ENCODE assay signal across 10 mouse cellular contexts in genomic region chr13:34724831-34725592, GRCm38 (mm10). TPM values are rescaled to one million over a fixed set of nuclear protein-coding genes. Genes with fewer than 3 reads are reported as not detected.
DNase-seq lines count a peak whose midpoint lies in the region; ATAC-seq lines count a peak whose summit lies in the region.
"Had no signal": no experiment of that assay in that cellular context is flagged by ENCODE, and none has a peak within 500 bp of the region (broad histone marks: within the 10 kb centered on the region; RNA-seq: fewer than 3 reads in every experiment).

No protein-coding gene starts in this region.

- H3K9me3 ChIP-seq in forebrain, embryonic 10.5 days, result no peaks in the 10 kb centered on the region
- no peaks in the 10 kb centered on the region for H3K9me3 ChIP-seq in forebrain, embryonic 16.5 days (ENCODE audit: control insufficient read depth, low read length)
- no peaks in the 10 kb centered on the region for H3K9me3 ChIP-seq in midbrain, embryonic 10.5 days (replicated peaks)
- no peaks in the 10 kb centered on the region for H3K9me3 ChIP-seq in midbrain, embryonic 15.5 days
- 0 out of 2 replicates have a peak, but pooled peaks cover 3% of the 10 kb centered on the region for H3K9me3 ChIP-seq in limb, embryonic 13.5 days

- intact Hi-C loops in left cerebral cortex, postnatal 4 days (cut with DNase I), result no loop called here

- no peak for ATAC-seq in forebrain, embryonic 16.5 days
- no peak for ATAC-seq in midbrain, embryonic 15.5 days (replicated peaks)
- peak; percentile 56 for ATAC-seq in limb, embryonic 13.5 days (ENCODE audit: low FRiP score, low read depth)

- no peak overlapping the region for H3K4me2 ChIP-seq in forebrain, embryonic 16.5 days (ENCODE audit: low read length)
- H3K4me2 ChIP-seq in midbrain, embryonic 15.5 days, result no peak overlapping the region
- H3K4me2 ChIP-seq in limb, embryonic 13.5 days (replicated peaks), result no peak overlapping the region

- no peak overlapping the region for H3K4me3 ChIP-seq in forebrain, embryonic 10.5 days
- H3K4me3 ChIP-seq in forebrain, embryonic 16.5 days (replicated peaks; ENCODE audit: low read length), result no peak overlapping the region
- H3K4me3 ChIP-seq in midbrain, embryonic 10.5 days, result no peak overlapping the region
- H3K4me3 ChIP-seq in midbrain, embryonic 15.5 days, result no peak overlapping the region
- H3K4me3 ChIP-seq in limb, embryonic 13.5 days, result no peak overlapping the region

- 79% methylated on average over 8 of the region's 8 CpGs for WGBS in forebrain, embryonic 10.5 days
- WGBS in forebrain, embryonic 16.5 days, result 87% methylated on average over 8 of the region's 8 CpGs
- WGBS in midbrain, embryonic 10.5 days, result 84% methylated on average over 8 of the region's 8 CpGs
- 81% methylated on average over 8 of the region's 8 CpGs for WGBS in midbrain, embryonic 15.5 days
- 64% methylated on average over 8 of the region's 8 CpGs for WGBS in limb, embryonic 13.5 days

- H3K4me1 ChIP-seq in forebrain, embryonic 10.5 days, result peaks cover 19% of the 10 kb centered on the region
- peaks cover 5% of the 10 kb centered on the region; the same call in 1 of the 2 replicates for H3K4me1 ChIP-seq in forebrain, embryonic 16.5 days (replicated peaks; ENCODE audit: control insufficient read depth, insufficient read depth, low read length)
- peaks cover 19% of the 10 kb centered on the region for H3K4me1 ChIP-seq in midbrain, embryonic 10.5 days
- H3K4me1 ChIP-seq in midbrain, embryonic 15.5 days, result no peaks in the 10 kb centered on the region
- peaks cover 29% of the 10 kb centered on the region for H3K4me1 ChIP-seq in limb, embryonic 13.5 days

- no peak overlapping the region for H3K9ac ChIP-seq in forebrain, embryonic 16.5 days (replicated peaks; ENCODE audit: low read depth, low read length)
- no peak overlapping the region for H3K9ac ChIP-seq in midbrain, embryonic 15.5 days
- H3K9ac ChIP-seq in limb, embryonic 13.5 days, result no peak overlapping the region

- DNase-seq in forebrain, embryonic 10.5 days (ENCODE audit: extremely low spot score, low spot score), result peak; percentile 17
- no peak for DNase-seq in midbrain, embryonic 10.5 days (ENCODE audit: low spot score)
- no peak for DNase-seq in ovary, postnatal 10 days (ENCODE audit: low spot score)
- no peak for DNase-seq in left cerebral cortex, postnatal 4 days
- no peak for DNase-seq in right cerebral cortex, postnatal 10 days (ENCODE audit: low spot score in 2 of 2)

- H3K36me3 ChIP-seq in forebrain, embryonic 10.5 days (replicated peaks), result no peaks in the 10 kb centered on the region
- H3K36me3 ChIP-seq in forebrain, embryonic 16.5 days (ENCODE audit: control insufficient read depth, insufficient read depth), result no peaks in the 10 kb centered on the region
- no peaks in the 10 kb centered on the region for H3K36me3 ChIP-seq in midbrain, embryonic 10.5 days
- no peaks in the 10 kb centered on the region for H3K36me3 ChIP-seq in midbrain, embryonic 15.5 days (replicated peaks)
- no peaks in the 10 kb centered on the region for H3K36me3 ChIP-seq in limb, embryonic 13.5 days

- H3K27ac ChIP-seq in forebrain, embryonic 10.5 days, result peak overlapping the region; percentile 68; the same call in 1 of the 2 replicates
- no peak overlapping the region for H3K27ac ChIP-seq in forebrain, embryonic 16.5 days (ENCODE audit: low read length)
- 0 out of 2 replicates have a peak overlapping the region, but pooled peaks have one; percentile 17 for H3K27ac ChIP-seq in midbrain, embryonic 10.5 days (replicated peaks)
- H3K27ac ChIP-seq in midbrain, embryonic 15.5 days, result no peak overlapping the region
- H3K27ac ChIP-seq in limb, embryonic 13.5 days, result peak overlapping the region; percentile 48; the same call in 1 of the 2 replicates

- no peaks in the 10 kb centered on the region for H3K27me3 ChIP-seq in forebrain, embryonic 10.5 days (ENCODE audit: poor library complexity, severe bottlenecking)
- no peaks in the 10 kb centered on the region for H3K27me3 ChIP-seq in forebrain, embryonic 16.5 days (replicated peaks; ENCODE audit: control insufficient read depth, insufficient read depth, low read length)
- H3K27me3 ChIP-seq in midbrain, embryonic 10.5 days (ENCODE audit: low read depth, poor library complexity, severe bottlenecking), result no peaks in the 10 kb centered on the region
- H3K27me3 ChIP-seq in midbrain, embryonic 15.5 days (replicated peaks), result no peaks in the 10 kb centered on the region
- H3K27me3 ChIP-seq in limb, embryonic 13.5 days, result no peaks in the 10 kb centered on the region

RNA-seq across cellular contexts. Expression of gene Fam50b, which starts 9.6 kb away (rescaled TPM):
- polyA plus RNA-seq in forebrain, embryonic 10.5 days (2016; fragmentation: Nextera tagmentation; extraction: Ambion mirVana), result not detected in 2 replicates
- polyA plus RNA-seq in forebrain, embryonic 16.5 days (2015; fragmentation: Nextera tagmentation; extraction: Ambion mirVana), result not detected in 2 replicates
- not detected in 2 replicates for polyA plus RNA-seq in midbrain, embryonic 10.5 days (2016; fragmentation: Nextera tagmentation; extraction: Ambion mirVana)
- 0.13 TPM in 1 of 2 replicates, not detected in the other for polyA plus RNA-seq in midbrain, embryonic 15.5 days (2015; fragmentation: Nextera tagmentation; extraction: Ambion mirVana)
- polyA plus RNA-seq in limb, embryonic 13.5 days (2015; fragmentation: Nextera tagmentation; extraction: Ambion mirVana), result not detected in 2 replicates
- not detected for total RNA-seq in left cerebral cortex, postnatal 4 days (2021)
- total RNA-seq: layer of hippocampus, postnatal 25 days; neutrophil, adult 5-6 weeks had no signal

Comparison
In these comparisons a context has a peak if more than half of its experiments do, and no peak if none do; other contexts are left out.
1. H3K27ac ChIP-seq: peak in forebrain, embryonic 10.5 days (single experiment), midbrain, embryonic 10.5 days (single experiment) and limb, embryonic 13.5 days (single experiment); none in forebrain, embryonic 16.5 days (single experiment) and midbrain, embryonic 15.5 days (single experiment).